Mouse (Mus musculus): ENCODE data around the gene Trappc12.

DNA sequence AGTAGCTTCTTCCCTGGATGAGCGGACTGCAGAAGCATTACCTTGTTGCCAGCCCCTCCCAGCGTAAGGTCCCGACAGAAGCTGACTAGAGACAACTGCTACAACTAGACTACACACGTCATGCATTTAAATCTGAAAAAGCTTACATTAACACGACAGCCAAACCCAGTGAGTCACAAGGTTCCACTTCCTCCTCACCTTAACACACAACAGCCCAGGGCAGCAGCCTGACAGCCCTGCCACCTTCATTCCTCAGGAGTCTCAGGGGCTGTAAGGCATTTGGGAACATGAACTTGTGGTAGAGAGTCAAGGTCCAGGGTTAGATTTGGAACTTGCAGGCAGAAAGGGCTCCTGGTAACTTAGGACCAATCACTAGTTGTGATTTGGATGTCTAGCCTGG lies 23.2 kb downstream of the Trappc12 start:
- TF ChIP-seq CTCF (IDR thresholded peaks at IDR 0.05; ENCODE audit: low read depth) (no peak), EP300 (IDR thresholded peaks at IDR 0.05; ENCODE audit: low read depth) (no peak)

Data from liver, postnatal 0 days (tissue).